Mouse (Mus musculus) ES-Bruce4 (cell line): ENCODE results near the gene Crybb2.

Source experiments
- CTCF ChIP-seq: IDR thresholded peaks from one replicate; pipeline ENCODE4 v1.8.1; 2011; ENCODE audit warnings: low read depth, low read length
- EP300 ChIP-seq: IDR thresholded peaks from 2 replicates; pipeline ENCODE4 v1.6.1; 2011; ENCODE audit warnings: low read depth, low read length; ENCODE audit not compliant: insufficient read depth

DNA sequence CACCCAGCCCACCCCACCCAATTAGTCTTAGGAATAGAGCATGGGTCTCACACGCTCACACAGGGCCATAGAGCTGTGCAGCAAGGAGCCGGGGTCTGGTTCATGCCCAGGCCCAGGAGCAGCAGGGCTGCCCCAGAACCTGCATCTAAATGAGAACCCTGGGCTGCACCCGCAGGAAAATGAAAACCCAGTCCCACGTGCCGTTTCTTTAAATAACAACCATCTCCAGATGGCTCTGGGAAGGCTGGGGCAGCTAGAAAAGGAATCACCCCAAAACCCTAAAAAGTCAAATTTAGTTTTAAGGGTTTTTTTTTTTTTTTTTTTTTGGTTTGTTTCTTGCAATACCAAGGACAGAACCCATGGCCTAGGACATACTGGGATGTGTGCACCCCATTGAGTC lies 47.4 kb upstream of the Crybb2 start:
- TF ChIP-seq EP300 (no peak), CTCF (no peak)
